Mouse (Mus musculus) neural tube, embryonic 14.5 days (tissue): Measurements from ENCODE around the gene Eno2. TPM values are rescaled to one million over a fixed set of nuclear protein-coding genes. Genes with fewer than 3 reads are reported as not detected.

Experiments used
- ATAC-seq: fragments of 200-750 bp; cut with Nextera tagmentation; 2 replicates; pipeline ENCODE4 v1.8.0; 2017; ENCODE audit warnings: low read depth, mild to moderate bottlenecking, moderate TSS enrichment, moderate library complexity
- H3K27ac ChIP-seq: fragments of 300-500 bp; sonication (generic); 2 replicates; pipeline ENCODE4 v1.5.1; 2014; ENCODE audit warnings: low read depth, mild to moderate bottlenecking, control low read depth, low read length, moderate library complexity, mixed read lengths
- H3K27me3 ChIP-seq: fragments of 300-500 bp; sonication (generic); 2 replicates; pipeline ENCODE4 v1.6.1; 2014; ENCODE audit warnings: low read length; ENCODE audit not compliant: control insufficient read depth, insufficient read depth
- H3K36me3 ChIP-seq: fragments of 300-500 bp; sonication (generic); 2 replicates; pipeline ENCODE4 v1.6.1; 2014; ENCODE audit warnings: low read length, mixed read lengths; ENCODE audit not compliant: control insufficient read depth, insufficient read depth
- H3K4me1 ChIP-seq: fragments of 300-500 bp; sonication (generic); 2 replicates; pipeline ENCODE4 v1.6.1; 2014; ENCODE audit warnings: low read length; ENCODE audit not compliant: control insufficient read depth, insufficient read depth
- H3K4me2 ChIP-seq: fragments of 300-500 bp; sonication (generic); 2 replicates; pipeline ENCODE4 v1.6.1; 2014; ENCODE audit warnings: mild to moderate bottlenecking, low read depth, low read length, control low read depth
- H3K4me3 ChIP-seq: fragments of 300-500 bp; sonication (generic); 2 replicates; pipeline ENCODE4 v1.5.1; 2014; ENCODE audit warnings: low read depth, low read length, control low read depth, mixed read lengths
- H3K9ac ChIP-seq: fragments of 300-500 bp; sonication (generic); replicated peaks from 2 replicates; pipeline ENCODE4 v1.6.1; 2014; ENCODE audit warnings: low read depth, mild to moderate bottlenecking, control low read depth, low read length, mixed read lengths
- H3K9me3 ChIP-seq: fragments of 300-500 bp; sonication (generic); 2 replicates; pipeline ENCODE4 v1.6.1; 2016; ENCODE audit warnings: low read length; ENCODE audit not compliant: control insufficient read depth
- WGBS: fragments of 180-500 bp; shearing (Covaris S2); extraction: QIAGEN DNeasy Blood & Tissue Kit; methylation state at CpG from one replicate; pipeline ENCODE4 v1.1.7; 2014; 5-methylcytosine and 5-hydroxymethylcytosine counted together
- polyA plus RNA-seq: library from polyadenylated mRNA; unstranded; fragments of >200 nt; fragmentation: Nextera tagmentation; extraction: Ambion mirVana; gene quantifications from 2 replicates; pipeline ENCODE4 v1.2.1, GENCODE M21; 2014

Gene Eno2
- 154 and 205 TPM in 2 replicates for polyA plus RNA-seq

- Histone ChIP-seq H3K4me1 (peaks cover 9% of the 10 kb centered on the region), H3K4me3 (peak within 1 kb of the TSS; percentile 47), H3K4me2 (peak within 1 kb of the TSS; percentile 71), H3K27me3 (no peaks in the 10 kb centered on the region; the same call in 1 of the 2 replicates), H3K9ac (peak within 1 kb of the TSS; percentile 57), H3K36me3 (no peaks in the 10 kb centered on the region), H3K27ac (peak within 1 kb of the TSS; percentile 64), H3K9me3 (no peaks in the 10 kb centered on the region)
- WGBS = 2% methylated on average over 53 of the region's 54 CpGs
- peak; percentile 90 for ATAC-seq
These were observed at the start of gene Eno2 for GRCm38 (mm10) chr6:124769101-124769765. Eno2 (minus strand) TSS chr6:124769673.

GRCm38 (mm10) chr6:124817971-124818370 lies 48.5 kb upstream of the Eno2 start:
- H3K27ac ChIP-seq = no peak overlapping the region
- H3K4me1 ChIP-seq = peaks cover 6% of the 10 kb centered on the region
- peaks cover 66% of the 10 kb centered on the region for H3K36me3 ChIP-seq
- WGBS = 96% methylated on average over 8 of the region's 8 CpGs
- no peak for ATAC-seq
- H3K4me2 ChIP-seq = no peak overlapping the region
- no peaks in the 10 kb centered on the region for H3K27me3 ChIP-seq
- H3K9me3 ChIP-seq = no peaks in the 10 kb centered on the region
- no peak overlapping the region for H3K4me3 ChIP-seq
- no peak overlapping the region for H3K9ac ChIP-seq

GRCm38 (mm10) chr6:124817563-124817962 lies 48.1 kb upstream of the Eno2 start:
- no peak overlapping the region for H3K4me2 ChIP-seq
- H3K9ac ChIP-seq = no peak overlapping the region
- WGBS = 94% methylated on average over 8 of the region's 8 CpGs
- peaks cover 61% of the 10 kb centered on the region for H3K36me3 ChIP-seq
- no peaks in the 10 kb centered on the region for H3K9me3 ChIP-seq
- no peak overlapping the region for H3K4me3 ChIP-seq
- ATAC-seq = no peak
- peaks cover 10% of the 10 kb centered on the region for H3K4me1 ChIP-seq
- no peak overlapping the region for H3K27ac ChIP-seq
- H3K27me3 ChIP-seq = no peaks in the 10 kb centered on the region

GRCm38 (mm10) chr6:124817125-124817524 lies 47.7 kb upstream of the Eno2 start:
- H3K27me3 ChIP-seq = no peaks in the 10 kb centered on the region
- H3K9ac ChIP-seq = no peak overlapping the region
- no peak for ATAC-seq
- peaks cover 15% of the 10 kb centered on the region for H3K4me1 ChIP-seq
- H3K36me3 ChIP-seq = peaks cover 58% of the 10 kb centered on the region
- whole genome bisulfite sequencing = 95% methylated on average over 11 of the region's 11 CpGs
- H3K9me3 ChIP-seq = no peaks in the 10 kb centered on the region
- no peak overlapping the region for H3K4me2 ChIP-seq
- H3K27ac ChIP-seq = no peak overlapping the region
- no peak overlapping the region for H3K4me3 ChIP-seq

- 94% methylated on average over 4 of the region's 4 CpGs for WGBS
- ATAC-seq = no peak
- Histone ChIP-seq H3K9ac (no peak overlapping the region), H3K4me1 (peaks cover 16% of the 10 kb centered on the region), H3K4me3 (no peak overlapping the region), H3K9me3 (no peaks in the 10 kb centered on the region), H3K36me3 (peaks cover 58% of the 10 kb centered on the region), H3K27me3 (no peaks in the 10 kb centered on the region), H3K4me2 (no peak overlapping the region), H3K27ac (no peak overlapping the region)
These were observed 47.1 kb upstream of the Eno2 start for GRCm38 (mm10) chr6:124816611-124817010.

GRCm38 (mm10) chr6:124814858-124815774 lies 45.6 kb upstream of the Eno2 start:
- H3K4me3 ChIP-seq = no peak overlapping the region
- no peak overlapping the region for H3K27ac ChIP-seq
- H3K9me3 ChIP-seq = no peaks in the 10 kb centered on the region
- 59% methylated on average over 9 of the region's 9 CpGs for WGBS
- H3K27me3 ChIP-seq = no peaks in the 10 kb centered on the region
- H3K9ac ChIP-seq = no peak overlapping the region
- peaks cover 48% of the 10 kb centered on the region for H3K36me3 ChIP-seq
- no peak overlapping the region for H3K4me2 ChIP-seq
- no peak for ATAC-seq
- H3K4me1 ChIP-seq = peaks cover 17% of the 10 kb centered on the region

- Histone ChIP-seq H3K4me1 (peaks cover 24% of the 10 kb centered on the region), H3K9ac (no peak overlapping the region), H3K4me2 (peak overlapping the region; percentile 87; the same call in 1 of the 2 replicates), H3K27me3 (no peaks in the 10 kb centered on the region), H3K27ac (peak overlapping the region; percentile 88; the same call in 1 of the 2 replicates), H3K4me3 (peak overlapping the region; percentile 62; the same call in 1 of the 2 replicates), H3K36me3 (peaks cover 42% of the 10 kb centered on the region), H3K9me3 (no peaks in the 10 kb centered on the region)
- 33% methylated on average over 7 of the region's 8 CpGs for WGBS
- peak; percentile 36 for ATAC-seq
These were observed 45.0 kb upstream of the Eno2 start for GRCm38 (mm10) chr6:124814448-124814847.

- Histone ChIP-seq H3K27ac (peak within 1 kb of the TSS; percentile 88), H3K27me3 (no peaks in the 10 kb centered on the region), H3K36me3 (peaks cover 37% of the 10 kb centered on the region), H3K4me1 (peaks cover 26% of the 10 kb centered on the region), H3K4me2 (peak within 1 kb of the TSS; percentile 87), H3K4me3 (peak within 1 kb of the TSS; percentile 62), H3K9ac (peak within 1 kb of the TSS; percentile 75), H3K9me3 (no peaks in the 10 kb centered on the region)
- under 1% methylated on average over 22 of the region's 22 CpGs for WGBS
- peak; percentile 88 for ATAC-seq
These were observed 44.5 kb upstream of the Eno2 start, which contains the start of gene Tpi1 for GRCm38 (mm10) chr6:124813933-124814332. Tpi1 (minus strand) TSS chr6:124814296.
